Mouse (Mus musculus): ENCODE results near the gene Gm826.

- TF ChIP-seq CTCF (IDR thresholded peaks at IDR 0.05; ENCODE audit: insufficient read depth, low read length) = no peak
- TF ChIP-seq POLR2A (IDR thresholded peaks at IDR 0.05; ENCODE audit: borderline replicate concordance, extremely low read depth, low read depth, low read length) = no peak
Measured at GRCm38 (mm10) chr2:160360234-160360874, 26.4 kb upstream of the Gm826 start.
